Mouse (Mus musculus): ENCODE results near the gene Asphd1. TPM values are rescaled to one million over a fixed set of nuclear protein-coding genes. Genes with fewer than 3 reads are reported as not detected.

Gene Asphd1
- polyA plus RNA-seq (2014; fragmentation: Nextera tagmentation; extraction: Ambion mirVana): 4.4 and 6.0 TPM in 2 replicates

DNA sequence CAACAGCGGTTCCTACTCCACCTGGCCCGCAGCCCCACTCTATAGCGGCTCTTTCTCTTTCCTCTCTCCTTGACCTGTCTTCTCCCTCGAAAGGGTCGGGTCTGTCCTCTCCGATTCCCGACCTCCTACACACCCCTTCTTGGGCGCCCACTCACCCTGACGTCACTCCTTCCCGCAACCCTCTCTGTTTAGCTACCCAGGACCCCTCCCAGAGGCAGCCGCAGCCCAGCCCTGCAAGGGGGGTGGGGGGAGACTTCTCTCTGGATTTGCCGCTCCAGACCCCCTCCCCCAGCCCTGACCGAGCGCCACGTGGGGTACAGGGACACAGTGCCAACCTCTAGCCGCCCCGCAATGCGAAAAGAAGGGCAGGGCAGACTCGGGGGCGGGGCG lies at the start of gene Asphd1:
Asphd1 (minus strand) TSS at position 180 of the 390 bp plus-strand sequence.
- Histone ChIP-seq H3K27ac (ENCODE audit: low read depth, low read length) (peak within 1 kb of the TSS; percentile 83), H3K9me3 (replicated peaks; ENCODE audit: control insufficient read depth, low read length) (no peaks in the 10 kb centered on the region), H3K4me2 (ENCODE audit: low read length) (peak within 1 kb of the TSS; percentile 99), H3K27me3 (replicated peaks; ENCODE audit: control insufficient read depth, insufficient read depth, low read length) (no peaks in the 10 kb centered on the region), H3K9ac (ENCODE audit: low read length) (peak within 1 kb of the TSS; percentile 80), H3K4me1 (ENCODE audit: control insufficient read depth, insufficient read depth, low read length) (peaks cover 13% of the 10 kb centered on the region), H3K4me3 (ENCODE audit: low read depth, low read length) (peak within 1 kb of the TSS; percentile 57), H3K36me3 (ENCODE audit: control insufficient read depth, insufficient read depth, low read length) (peaks cover 25% of the 10 kb centered on the region)
- peak; percentile 65 for DNase-seq (ENCODE audit: low spot score)
- ATAC-seq: peak; percentile 68
- WGBS: under 1% methylated on average over 21 of the region's 21 CpGs

DNA sequence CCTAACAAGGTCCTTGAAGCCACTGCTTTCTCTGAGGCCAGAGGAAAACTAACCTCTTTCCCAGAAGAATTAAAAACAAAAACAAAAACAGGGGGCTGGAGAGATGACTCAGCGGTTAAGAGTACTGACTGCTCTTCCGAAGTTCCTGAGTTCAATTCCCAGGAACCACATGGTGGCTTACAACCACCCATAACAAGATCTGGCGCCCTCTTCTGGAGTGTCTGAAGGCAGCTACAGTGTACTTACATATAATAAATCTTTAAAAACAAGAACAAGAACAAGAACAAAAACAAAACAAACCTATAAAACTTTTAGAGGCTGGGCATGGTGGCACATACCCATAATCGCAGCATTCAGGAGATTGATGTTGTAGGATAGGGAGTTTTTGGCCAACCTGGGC lies 47.1 kb upstream of the Asphd1 start:
- Histone ChIP-seq H3K27ac (ENCODE audit: low read depth, low read length) (no peak overlapping the region), H3K27me3 (replicated peaks; ENCODE audit: control insufficient read depth, insufficient read depth, low read length) (no peaks in the 10 kb centered on the region), H3K4me2 (ENCODE audit: low read length) (no peak overlapping the region), H3K4me3 (ENCODE audit: low read depth, low read length) (no peak overlapping the region), H3K9me3 (replicated peaks; ENCODE audit: control insufficient read depth, low read length) (no peaks in the 10 kb centered on the region), H3K9ac (ENCODE audit: low read length) (no peak overlapping the region), H3K36me3 (ENCODE audit: control insufficient read depth, insufficient read depth, low read length) (no peaks in the 10 kb centered on the region), H3K4me1 (ENCODE audit: control insufficient read depth, insufficient read depth, low read length) (no peaks in the 10 kb centered on the region)
- DNase-seq (ENCODE audit: low spot score): no peak
- no peak for ATAC-seq
- WGBS: 80% methylated on average over 4 of the region's 4 CpGs

GRCm38 (mm10) chr7:126988816-126989215 lies 39.4 kb upstream of the Asphd1 start:
- no peaks in the 10 kb centered on the region for H3K4me1 ChIP-seq (ENCODE audit: control insufficient read depth, insufficient read depth, low read length)
- no peaks in the 10 kb centered on the region for H3K36me3 ChIP-seq (ENCODE audit: control insufficient read depth, insufficient read depth, low read length)
- no peak overlapping the region for H3K27ac ChIP-seq (ENCODE audit: low read depth, low read length)
- DNase-seq (ENCODE audit: low spot score) (no peak), ATAC-seq (no peak)
- no peaks in the 10 kb centered on the region for H3K27me3 ChIP-seq (replicated peaks; ENCODE audit: control insufficient read depth, insufficient read depth, low read length)
- no peak overlapping the region for H3K9ac ChIP-seq (ENCODE audit: low read length)
- no peak overlapping the region for H3K4me2 ChIP-seq (ENCODE audit: low read length)
- no peaks in the 10 kb centered on the region for H3K9me3 ChIP-seq (replicated peaks; ENCODE audit: control insufficient read depth, low read length)
- WGBS: 65% methylated on average over 8 of the region's 8 CpGs
- H3K4me3 ChIP-seq (ENCODE audit: low read depth, low read length): no peak overlapping the region

- no peaks in the 10 kb centered on the region for H3K4me1 ChIP-seq (ENCODE audit: control insufficient read depth, insufficient read depth, low read length)
- no peak overlapping the region for H3K9ac ChIP-seq (ENCODE audit: low read length)
- no peak overlapping the region for H3K4me2 ChIP-seq (ENCODE audit: low read length)
- no peak overlapping the region for H3K27ac ChIP-seq (ENCODE audit: low read depth, low read length)
- H3K9me3 ChIP-seq (replicated peaks; ENCODE audit: control insufficient read depth, low read length): no peaks in the 10 kb centered on the region
- no peak overlapping the region for H3K4me3 ChIP-seq (ENCODE audit: low read depth, low read length)
- no peaks in the 10 kb centered on the region for H3K27me3 ChIP-seq (replicated peaks; ENCODE audit: control insufficient read depth, insufficient read depth, low read length)
- H3K36me3 ChIP-seq (ENCODE audit: control insufficient read depth, insufficient read depth, low read length): no peaks in the 10 kb centered on the region
- ATAC-seq (no peak), DNase-seq (ENCODE audit: low spot score) (peak; percentile 13)
- WGBS: 42% methylated on average over 9 of the region's 9 CpGs
Observed at GRCm38 (mm10) chr7:126986319-126986718, 36.9 kb upstream of the Asphd1 start.

DNA sequence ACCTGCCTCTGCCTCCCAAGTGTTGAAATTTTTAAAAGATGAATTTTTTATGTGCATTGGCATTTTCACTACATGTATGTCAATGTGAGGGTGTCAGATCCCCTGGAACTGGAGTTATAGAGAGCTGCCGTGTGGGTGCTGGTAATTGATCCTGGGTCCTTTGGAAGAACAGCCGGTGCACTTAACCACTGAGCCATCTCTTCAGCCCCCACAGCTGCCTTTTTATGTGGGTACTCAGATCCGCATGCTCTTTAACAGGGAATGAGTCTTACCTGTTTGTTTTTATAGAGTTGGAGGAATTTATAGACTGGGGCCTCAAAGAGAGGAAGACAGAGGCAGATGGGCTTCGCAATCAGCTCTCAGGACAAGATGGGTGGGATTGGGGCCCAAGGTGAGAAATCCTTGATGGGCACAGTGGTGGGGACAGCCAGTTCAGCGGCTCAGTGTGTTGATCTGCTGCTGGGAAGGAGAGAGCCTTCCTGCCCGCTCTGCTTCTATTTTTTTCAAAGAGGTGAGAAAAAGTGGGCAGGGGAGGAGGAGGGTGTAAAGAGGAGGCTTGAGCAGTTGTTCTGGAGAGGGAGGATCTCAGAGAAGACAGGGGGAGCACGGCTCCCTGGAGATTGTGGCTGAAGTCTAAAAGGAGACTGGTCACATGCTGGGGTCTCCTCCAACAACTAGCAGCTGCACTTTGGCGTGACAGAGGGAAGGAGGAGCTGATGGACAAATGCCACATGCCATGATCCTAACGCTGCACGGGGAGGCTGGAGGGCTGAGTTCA lies 35.5 kb upstream of the Asphd1 start:
- Histone ChIP-seq H3K27ac (ENCODE audit: low read depth, low read length) (no peak overlapping the region), H3K27me3 (replicated peaks; ENCODE audit: control insufficient read depth, insufficient read depth, low read length) (no peaks in the 10 kb centered on the region), H3K9ac (ENCODE audit: low read length) (no peak overlapping the region), H3K9me3 (replicated peaks; ENCODE audit: control insufficient read depth, low read length) (no peaks in the 10 kb centered on the region), H3K4me3 (ENCODE audit: low read depth, low read length) (no peak overlapping the region), H3K36me3 (ENCODE audit: control insufficient read depth, insufficient read depth, low read length) (peaks cover 8% of the 10 kb centered on the region), H3K4me2 (ENCODE audit: low read length) (no peak overlapping the region), H3K4me1 (ENCODE audit: control insufficient read depth, insufficient read depth, low read length) (no peaks in the 10 kb centered on the region)
- 66% methylated on average over 10 of the region's 10 CpGs for WGBS
- ATAC-seq (no peak), DNase-seq (ENCODE audit: low spot score) (no peak)

- Histone ChIP-seq H3K27me3 (replicated peaks; ENCODE audit: control insufficient read depth, insufficient read depth, low read length) (no peaks in the 10 kb centered on the region), H3K9me3 (replicated peaks; ENCODE audit: control insufficient read depth, low read length) (no peaks in the 10 kb centered on the region), H3K4me3 (ENCODE audit: low read depth, low read length) (no peak overlapping the region), H3K4me2 (ENCODE audit: low read length) (no peak overlapping the region), H3K27ac (ENCODE audit: low read depth, low read length) (no peak overlapping the region), H3K36me3 (ENCODE audit: control insufficient read depth, insufficient read depth, low read length) (peaks cover 25% of the 10 kb centered on the region), H3K4me1 (ENCODE audit: control insufficient read depth, insufficient read depth, low read length) (no peaks in the 10 kb centered on the region), H3K9ac (ENCODE audit: low read length) (no peak overlapping the region)
- ATAC-seq (no peak), DNase-seq (ENCODE audit: low spot score) (no peak)
- 88% methylated on average over 7 of the region's 7 CpGs for WGBS
Observed at GRCm38 (mm10) chr7:126983113-126983512, 33.7 kb upstream of the Asphd1 start.

DNA sequence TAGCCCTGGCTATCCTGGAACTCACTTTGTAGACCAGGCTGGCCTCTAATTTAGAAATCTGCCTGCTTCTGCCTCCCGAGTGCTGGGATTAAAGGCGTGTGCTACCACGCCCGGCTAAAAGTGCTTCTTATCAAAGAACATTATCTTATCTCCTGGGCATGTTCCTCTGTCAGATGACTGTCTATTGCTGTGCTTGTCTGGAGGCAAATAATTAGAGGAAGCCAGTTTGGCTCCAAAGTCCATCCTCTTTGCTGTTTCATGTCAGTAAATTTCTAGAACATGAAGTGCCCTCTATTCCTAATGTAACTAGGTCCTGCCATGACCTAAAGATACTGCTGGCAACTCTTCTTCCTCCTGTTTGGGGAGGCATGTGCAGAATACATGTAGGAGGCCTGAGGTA lies 32.7 kb upstream of the Asphd1 start:
- Histone ChIP-seq H3K27ac (ENCODE audit: low read depth, low read length) (no peak overlapping the region), H3K9ac (ENCODE audit: low read length) (no peak overlapping the region), H3K27me3 (replicated peaks; ENCODE audit: control insufficient read depth, insufficient read depth, low read length) (no peaks in the 10 kb centered on the region), H3K36me3 (ENCODE audit: control insufficient read depth, insufficient read depth, low read length) (peaks cover 28% of the 10 kb centered on the region), H3K9me3 (replicated peaks; ENCODE audit: control insufficient read depth, low read length) (no peaks in the 10 kb centered on the region), H3K4me2 (ENCODE audit: low read length) (no peak overlapping the region), H3K4me1 (ENCODE audit: control insufficient read depth, insufficient read depth, low read length) (peaks cover 2% of the 10 kb centered on the region; the same call in 1 of the 2 replicates), H3K4me3 (ENCODE audit: low read depth, low read length) (no peak overlapping the region)
- DNase-seq (ENCODE audit: low spot score): no peak
- WGBS: 93% methylated on average over 4 of the region's 4 CpGs
- no peak for ATAC-seq

DNA sequence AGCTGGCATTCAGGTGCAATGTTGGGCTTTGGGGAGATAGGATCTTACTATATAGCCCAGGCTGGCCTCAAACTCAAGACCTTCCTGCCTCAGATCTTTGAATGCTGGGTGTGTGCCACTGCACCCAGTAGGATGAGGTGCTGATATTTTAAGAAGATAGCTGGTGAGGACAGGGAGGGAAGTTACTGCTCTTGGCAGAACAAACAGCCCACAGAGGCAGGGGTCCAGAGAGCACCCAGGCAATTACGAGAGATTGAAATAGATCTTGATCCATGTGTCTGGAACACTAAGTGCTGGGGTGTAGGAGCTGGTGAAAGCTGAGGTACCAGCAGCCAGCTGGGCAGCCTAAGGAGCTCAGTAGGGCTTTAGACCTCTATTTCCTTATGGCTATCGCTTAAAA lies 32.2 kb upstream of the Asphd1 start:
- 82% methylated on average over 2 of the region's 2 CpGs for WGBS
- H3K4me3 ChIP-seq (ENCODE audit: low read depth, low read length): no peak overlapping the region
- no peak overlapping the region for H3K27ac ChIP-seq (ENCODE audit: low read depth, low read length)
- peaks cover 28% of the 10 kb centered on the region for H3K36me3 ChIP-seq (ENCODE audit: control insufficient read depth, insufficient read depth, low read length)
- H3K9ac ChIP-seq (ENCODE audit: low read length): no peak overlapping the region
- no peaks in the 10 kb centered on the region for H3K9me3 ChIP-seq (replicated peaks; ENCODE audit: control insufficient read depth, low read length)
- no peak overlapping the region for H3K4me2 ChIP-seq (ENCODE audit: low read length)
- DNase-seq (ENCODE audit: low spot score) (no peak), ATAC-seq (no peak)
- H3K4me1 ChIP-seq (ENCODE audit: control insufficient read depth, insufficient read depth, low read length): peaks cover 3% of the 10 kb centered on the region; the same call in 1 of the 2 replicates
- no peaks in the 10 kb centered on the region for H3K27me3 ChIP-seq (replicated peaks; ENCODE audit: control insufficient read depth, insufficient read depth, low read length)

- Histone ChIP-seq H3K4me2 (ENCODE audit: low read length) (no peak overlapping the region), H3K9me3 (replicated peaks; ENCODE audit: control insufficient read depth, low read length) (no peaks in the 10 kb centered on the region), H3K27ac (ENCODE audit: low read depth, low read length) (no peak overlapping the region), H3K27me3 (replicated peaks; ENCODE audit: control insufficient read depth, insufficient read depth, low read length) (no peaks in the 10 kb centered on the region), H3K9ac (ENCODE audit: low read length) (no peak overlapping the region), H3K36me3 (ENCODE audit: control insufficient read depth, insufficient read depth, low read length) (peaks cover 28% of the 10 kb centered on the region), H3K4me3 (ENCODE audit: low read depth, low read length) (no peak overlapping the region), H3K4me1 (ENCODE audit: control insufficient read depth, insufficient read depth, low read length) (peaks cover 7% of the 10 kb centered on the region)
- 95% methylated on average over 6 of the region's 6 CpGs for WGBS
- DNase-seq (ENCODE audit: low spot score): no peak
- ATAC-seq: no peak
Observed at GRCm38 (mm10) chr7:126978841-126979240, 29.5 kb upstream of the Asphd1 start.

All from forebrain, embryonic 14.5 days (tissue).